Mouse (Mus musculus) heart, embryonic 16.5 days (tissue): ENCODE measurements around the gene Il10rb. TPM values are rescaled to one million over a fixed set of nuclear protein-coding genes. Genes with fewer than 3 reads are reported as not detected.

Experiments
- ATAC-seq: fragments of 200-750 bp; cut with Nextera tagmentation; replicated peaks from 2 replicates; pipeline ENCODE4 v1.8.0; 2017; ENCODE audit warnings: moderate number of reproducible peaks; ENCODE audit not compliant: insufficient read depth, low FRiP score; ENCODE audit errors: extremely low read depth
- H3K27ac ChIP-seq: fragments of 300-500 bp; sonication (generic); 2 replicates; pipeline ENCODE4 v1.5.1; 2014; ENCODE audit warnings: mild to moderate bottlenecking, low read length, control low read depth, moderate library complexity
- H3K27me3 ChIP-seq: fragments of 300-500 bp; sonication (generic); 2 replicates; pipeline ENCODE4 v1.6.1; 2014; ENCODE audit warnings: low read length, mixed read lengths; ENCODE audit not compliant: control insufficient read depth, insufficient read depth
- H3K36me3 ChIP-seq: fragments of 300-500 bp; sonication (generic); 2 replicates; pipeline ENCODE4 v1.6.1; 2014; ENCODE audit not compliant: control insufficient read depth, insufficient read depth
- H3K4me1 ChIP-seq: fragments of 300-500 bp; sonication (generic); 2 replicates; pipeline ENCODE4 v1.6.1; 2014; ENCODE audit warnings: low read length, mixed read lengths; ENCODE audit not compliant: control insufficient read depth, insufficient read depth
- H3K4me2 ChIP-seq: fragments of 300-500 bp; sonication (generic); 2 replicates; pipeline ENCODE4 v1.6.1; 2014; ENCODE audit warnings: low read depth, mild to moderate bottlenecking, control low read depth, low read length
- H3K4me3 ChIP-seq: fragments of 300-500 bp; sonication (generic); 2 replicates; pipeline ENCODE4 v1.5.1; 2014; ENCODE audit warnings: mild to moderate bottlenecking, control low read depth, low read length
- H3K9ac ChIP-seq: fragments of 300-500 bp; sonication (generic); 2 replicates; pipeline ENCODE4 v1.6.1; 2014; ENCODE audit warnings: low read length, control low read depth
- H3K9me3 ChIP-seq: fragments of 300-500 bp; sonication (generic); replicated peaks from 2 replicates; pipeline ENCODE4 v1.6.1; 2016; ENCODE audit warnings: low read length; ENCODE audit not compliant: control insufficient read depth
- WGBS: fragments of 180-500 bp; shearing (Covaris S2); extraction: QIAGEN DNeasy Blood & Tissue Kit; methylation state at CpG from one replicate; pipeline ENCODE4 v1.1.7; 2014; 5-methylcytosine and 5-hydroxymethylcytosine counted together
- polyA plus RNA-seq: library from polyadenylated mRNA; unstranded; fragments of >200 nt; fragmentation: Nextera tagmentation; extraction: Ambion mirVana; gene quantifications from 2 replicates; pipeline ENCODE4 v1.2.1, GENCODE M21; 2015

Il10rb gene
- polyA plus RNA-seq, 1 experiment from 2014 or later = 71.3 TPM

DNA sequence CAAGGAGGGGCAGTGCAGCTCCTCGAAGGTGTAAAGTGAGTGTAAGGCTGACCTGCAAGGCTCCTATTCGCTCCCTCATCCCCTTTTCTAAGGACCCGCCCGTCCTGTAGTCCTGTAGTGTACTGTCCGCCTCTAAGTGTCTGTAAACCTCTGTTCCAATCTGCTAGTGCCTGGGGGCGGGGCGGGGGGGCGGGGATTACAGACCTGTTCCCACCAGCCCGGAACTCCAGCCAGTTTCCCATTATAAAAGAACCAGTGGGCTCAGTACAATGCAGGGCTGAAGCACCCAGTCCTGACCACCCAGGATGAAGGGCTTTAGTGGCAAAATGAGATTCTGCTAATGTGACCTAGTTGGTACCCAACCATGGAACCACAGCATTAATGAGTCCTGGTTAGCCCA lies 27.0 kb upstream of the Il10rb start:
- Histone ChIP-seq H3K27ac (peak overlapping the region; percentile 66), H3K4me1 (peaks cover 21% of the 10 kb centered on the region), H3K9ac (no peak overlapping the region), H3K4me2 (peak overlapping the region; percentile 44), H3K4me3 (peak overlapping the region; percentile 9; the same call in 1 of the 2 replicates), H3K9me3 (0 out of 2 replicates have a peak, but pooled peaks cover 2% of the 10 kb centered on the region), H3K27me3 (no peaks in the 10 kb centered on the region), H3K36me3 (peaks cover 8% of the 10 kb centered on the region)
- 22% methylated on average over 9 of the region's 9 CpGs for WGBS
- ATAC-seq = peak; percentile 53; the same call in 1 of the 2 replicates

GRCm38 (mm10) chr16:91379412-91379811 lies 26.6 kb upstream of the Il10rb start:
- Histone ChIP-seq H3K27me3 (no peaks in the 10 kb centered on the region), H3K4me1 (peaks cover 17% of the 10 kb centered on the region), H3K36me3 (peaks cover 12% of the 10 kb centered on the region), H3K4me2 (no peak overlapping the region; the same call in 1 of the 2 replicates), H3K9ac (no peak overlapping the region), H3K27ac (peak overlapping the region; percentile 66), H3K9me3 (0 out of 2 replicates have a peak, but pooled peaks cover 2% of the 10 kb centered on the region), H3K4me3 (no peak overlapping the region)
- no peak for ATAC-seq
- WGBS = 22% methylated on average over 3 of the region's 3 CpGs

- Histone ChIP-seq H3K4me1 (peaks cover 15% of the 10 kb centered on the region), H3K36me3 (peaks cover 15% of the 10 kb centered on the region), H3K27me3 (no peaks in the 10 kb centered on the region), H3K4me3 (no peak overlapping the region), H3K4me2 (no peak overlapping the region), H3K27ac (no peak overlapping the region), H3K9me3 (0 out of 2 replicates have a peak, but pooled peaks cover 2% of the 10 kb centered on the region), H3K9ac (no peak overlapping the region)
- 44% methylated on average over 5 of the region's 5 CpGs for WGBS
- no peak for ATAC-seq
Measured at GRCm38 (mm10) chr16:91380151-91380550, 25.8 kb upstream of the Il10rb start.

DNA sequence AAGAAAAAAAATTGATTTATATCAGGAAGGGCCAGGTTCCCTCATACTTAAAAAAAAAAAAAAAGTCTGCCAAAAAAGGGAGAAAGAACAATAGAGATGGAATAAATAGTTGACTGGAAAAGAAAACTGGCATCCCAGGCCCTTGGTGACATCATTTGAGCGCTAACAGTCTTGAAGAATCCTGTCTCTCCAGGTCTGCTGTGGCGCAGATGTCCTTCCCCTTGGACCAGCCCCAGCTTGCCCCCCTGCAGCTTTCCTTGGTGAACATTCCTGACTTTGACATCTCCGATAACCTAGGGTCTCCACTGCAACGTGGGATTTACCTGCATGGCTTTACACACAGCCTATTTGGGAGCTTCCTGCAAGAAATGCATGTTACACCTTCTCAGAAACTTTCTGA lies 24.4 kb upstream of the Il10rb start:
- H3K27ac ChIP-seq = no peak overlapping the region
- 75% methylated on average over 4 of the region's 4 CpGs for WGBS
- no peak for ATAC-seq

DNA sequence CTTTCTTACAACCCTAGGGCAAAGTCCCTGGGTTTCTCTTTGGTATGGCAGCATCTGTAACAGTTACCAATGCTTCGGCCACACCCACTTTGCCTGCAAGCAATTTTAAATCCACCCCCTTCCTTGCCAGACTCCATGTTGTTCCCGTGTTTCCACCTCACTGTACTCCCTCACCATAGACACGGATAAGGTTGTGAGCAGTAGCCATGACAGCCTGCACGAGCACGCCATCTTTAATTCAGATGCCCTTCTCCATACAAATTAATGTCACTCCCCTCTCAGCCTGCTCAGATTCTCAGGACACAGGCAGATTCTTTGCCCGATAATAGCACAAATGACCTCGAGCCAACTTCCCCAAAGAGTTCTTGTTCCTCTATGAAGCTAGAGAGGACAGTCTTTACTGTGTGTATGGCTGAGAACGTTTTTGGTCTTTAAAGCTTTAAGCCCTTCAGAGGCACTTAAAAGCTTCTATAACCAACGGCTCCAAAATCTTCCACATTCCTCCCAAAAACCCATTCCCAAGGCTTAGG lies 23.6 kb upstream of the Il10rb start:
- H3K9ac ChIP-seq = no peak overlapping the region
- WGBS = 86% methylated on average over 9 of the region's 9 CpGs
- ATAC-seq = no peak
- no peaks in the 10 kb centered on the region for H3K9me3 ChIP-seq
- H3K4me2 ChIP-seq = no peak overlapping the region
- no peak overlapping the region for H3K4me3 ChIP-seq
- peaks cover 15% of the 10 kb centered on the region for H3K36me3 ChIP-seq
- no peaks in the 10 kb centered on the region for H3K27me3 ChIP-seq
- peaks cover 15% of the 10 kb centered on the region for H3K4me1 ChIP-seq
- H3K27ac ChIP-seq = no peak overlapping the region

More for the DNA sequence above, 24.4 kb upstream of the Il10rb start:
- Histone ChIP-seq H3K9ac (no peak overlapping the region), H3K4me2 (no peak overlapping the region), H3K36me3 (peaks cover 16% of the 10 kb centered on the region), H3K27me3 (no peaks in the 10 kb centered on the region), H3K4me3 (no peak overlapping the region), H3K4me1 (peaks cover 15% of the 10 kb centered on the region), H3K9me3 (0 out of 2 replicates have a peak, but pooled peaks cover 2% of the 10 kb centered on the region)

GRCm38 (mm10) chr16:91384221-91384620 lies 21.7 kb upstream of the Il10rb start:
- WGBS = 77% methylated on average over 4 of the region's 4 CpGs
- no peaks in the 10 kb centered on the region for H3K9me3 ChIP-seq

GRCm38 (mm10) chr16:91385621-91386020 lies 20.3 kb upstream of the Il10rb start:
- no peak overlapping the region for H3K4me2 ChIP-seq
- peaks cover 34% of the 10 kb centered on the region for H3K36me3 ChIP-seq
- no peaks in the 10 kb centered on the region for H3K4me1 ChIP-seq
- no peak; the same call in 1 of the 2 replicates for ATAC-seq
- no peaks in the 10 kb centered on the region for H3K27me3 ChIP-seq
- no peak overlapping the region for H3K4me3 ChIP-seq
- H3K9ac ChIP-seq = no peak overlapping the region
- 0 out of 2 replicates have a peak, but pooled peaks cover 4% of the 10 kb centered on the region for H3K9me3 ChIP-seq
- peak overlapping the region; percentile 8; the same call in 1 of the 2 replicates for H3K27ac ChIP-seq
- WGBS = 51% methylated on average over 10 of the region's 10 CpGs

More at GRCm38 (mm10) chr16:91384221-91384620, 21.7 kb upstream of the Il10rb start:
- peaks cover 26% of the 10 kb centered on the region for H3K36me3 ChIP-seq
- H3K4me3 ChIP-seq = no peak overlapping the region
- peaks cover 3% of the 10 kb centered on the region for H3K4me1 ChIP-seq
- ATAC-seq = no peak
- H3K27ac ChIP-seq = no peak overlapping the region
- no peak overlapping the region for H3K9ac ChIP-seq
- no peak overlapping the region for H3K4me2 ChIP-seq
- H3K27me3 ChIP-seq = no peaks in the 10 kb centered on the region

DNA sequence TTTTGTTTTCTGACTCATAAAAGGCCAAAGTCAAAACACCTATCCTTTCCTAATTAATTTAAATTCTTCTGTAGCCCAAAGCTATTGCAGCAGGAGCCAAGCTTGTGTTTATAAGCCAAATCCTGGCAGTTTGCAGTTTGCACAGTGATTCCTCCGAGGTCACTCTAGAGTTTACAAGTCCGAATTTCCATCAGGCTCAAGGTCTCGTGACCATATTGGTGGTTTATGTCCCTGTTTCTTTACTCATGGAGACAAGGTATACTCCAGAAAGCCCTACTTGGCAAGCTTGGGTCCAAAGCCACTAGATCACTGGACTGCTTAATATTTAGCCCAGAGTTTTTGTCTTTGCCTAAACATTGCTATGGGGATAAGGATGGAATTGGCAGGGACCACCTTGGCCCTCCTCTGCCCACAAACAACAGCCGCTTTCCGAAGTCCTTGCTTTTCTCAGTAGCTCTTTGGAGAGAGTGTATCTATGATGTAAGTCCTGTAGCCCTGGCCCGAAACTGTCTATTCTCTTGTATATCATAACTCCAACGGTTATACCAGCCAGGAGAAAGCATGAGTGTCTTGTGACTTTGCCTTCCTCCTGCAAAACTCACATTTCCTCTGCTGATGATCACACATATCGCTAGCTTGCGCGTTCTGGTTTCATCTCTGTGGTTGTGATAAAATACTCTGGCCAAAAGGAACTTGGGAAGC lies 19.4 kb upstream of the Il10rb start:
- H3K36me3 ChIP-seq = peaks cover 34% of the 10 kb centered on the region
- no peaks in the 10 kb centered on the region for H3K4me1 ChIP-seq
- no peaks in the 10 kb centered on the region for H3K27me3 ChIP-seq
- no peak overlapping the region for H3K4me3 ChIP-seq
- 90% methylated on average over 10 of the region's 10 CpGs for WGBS
- no peak for ATAC-seq
- no peak overlapping the region for H3K27ac ChIP-seq
- H3K4me2 ChIP-seq = no peak overlapping the region
- 0 out of 2 replicates have a peak, but pooled peaks cover 4% of the 10 kb centered on the region for H3K9me3 ChIP-seq
- H3K9ac ChIP-seq = no peak overlapping the region

- Histone ChIP-seq H3K4me3 (no peak overlapping the region), H3K9ac (no peak overlapping the region), H3K27me3 (no peaks in the 10 kb centered on the region), H3K9me3 (0 out of 2 replicates have a peak, but pooled peaks cover 4% of the 10 kb centered on the region), H3K4me2 (no peak overlapping the region), H3K27ac (no peak overlapping the region), H3K4me1 (no peaks in the 10 kb centered on the region), H3K36me3 (peaks cover 34% of the 10 kb centered on the region)
- WGBS = 80% methylated on average over 3 of the region's 3 CpGs
- no peak for ATAC-seq
Measured at GRCm38 (mm10) chr16:91387121-91387486, 18.9 kb upstream of the Il10rb start.
